15 mouse cellular contexts compared by ENCODE assay signal in the genomic region with DNA sequence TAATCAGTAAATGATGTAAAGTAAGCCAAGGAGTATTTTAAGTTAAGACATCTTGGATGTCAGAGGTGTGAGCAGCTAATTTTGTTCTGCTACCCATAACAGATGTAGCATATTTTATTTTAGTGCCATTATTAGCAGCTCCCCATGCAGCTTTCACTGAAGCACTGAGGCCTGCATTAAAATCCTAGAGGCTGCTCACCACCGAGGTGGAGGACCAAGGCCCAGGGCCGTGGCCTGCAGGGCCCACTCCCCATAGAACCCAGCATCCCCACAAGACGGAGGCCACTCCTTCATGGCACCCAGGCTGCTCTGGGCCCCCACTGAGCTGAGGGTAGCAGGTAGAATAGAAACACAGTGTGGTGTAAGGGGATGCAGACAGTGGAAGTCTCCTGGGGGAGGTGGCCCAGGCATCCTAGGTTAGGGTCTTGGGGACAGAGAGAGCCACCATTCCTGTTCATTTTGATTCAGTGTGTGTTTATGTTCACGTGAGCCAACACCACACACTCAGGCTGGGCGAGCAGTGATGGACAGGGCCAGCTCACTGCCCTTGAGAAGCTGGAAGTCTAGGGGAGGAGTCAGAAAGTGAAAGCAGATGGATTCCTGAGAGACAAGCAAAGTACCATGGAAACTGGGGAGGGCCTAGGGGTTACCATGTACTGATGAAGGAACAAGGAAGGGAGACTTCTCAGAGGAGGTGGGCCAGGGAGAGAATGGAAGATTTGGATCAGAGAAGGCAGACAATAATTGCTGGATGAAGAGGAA. TPM values are rescaled to one million over a fixed set of nuclear protein-coding genes. Genes with fewer than 3 reads are reported as not detected.
A peak's percentile ranks its signal among the peaks of the same experiment; 100 is the strongest.
DNase-seq lines count a peak whose midpoint lies in the region; ATAC-seq lines count a peak whose summit lies in the region.
"Had no signal": no experiment of that assay in that cellular context is flagged by ENCODE, and none has a peak within 500 bp of the region (broad histone marks: within the 10 kb centered on the region; RNA-seq: fewer than 3 reads in every experiment).

No protein-coding gene starts in this region.

- no peaks in the 10 kb centered on the region for H3K36me3 ChIP-seq in midbrain, embryonic 12.5 days
- no peaks in the 10 kb centered on the region for H3K36me3 ChIP-seq in midbrain, embryonic 15.5 days (replicated peaks)
- H3K36me3 ChIP-seq in hindbrain, embryonic 11.5 days (ENCODE audit: control insufficient read depth, insufficient read depth, low read length), result no peaks in the 10 kb centered on the region
- H3K36me3 ChIP-seq: embryonic facial prominence, embryonic 13.5 days had no signal

- no peak overlapping the region for H3K9ac ChIP-seq in midbrain, embryonic 12.5 days (replicated peaks)
- H3K9ac ChIP-seq in midbrain, embryonic 15.5 days, result no peak overlapping the region
- H3K9ac ChIP-seq in hindbrain, embryonic 11.5 days (ENCODE audit: low read depth, low read length), result no peak overlapping the region
- H3K9ac ChIP-seq: embryonic facial prominence, embryonic 13.5 days; liver, postnatal 0 days had no signal

- DNase-seq in embryo, embryonic 10 days (ENCODE audit: low spot score), result peak; percentile 71
- DNase-seq in embryo, embryonic 9.5 days (ENCODE audit: extremely low spot score), result no peak
- DNase-seq in hindbrain, embryonic 11.5 days (ENCODE audit: low spot score), result peak; percentile 49
- peak; percentile 79 for DNase-seq in telencephalon, adult 2 months (ENCODE audit: low read depth, low spot score)
- no peak for DNase-seq in thymus, postnatal 4 days
- no peak for DNase-seq in lung, postnatal 10 days
- DNase-seq: gastrocnemius, postnatal 10 days; kidney, adult 8-10 months; layer of hippocampus, adult 9-11 months; liver, postnatal 0 days; thymus, postnatal 25 days had no signal

- H3K27me3 ChIP-seq in midbrain, embryonic 12.5 days, result no peaks in the 10 kb centered on the region; the same call in 1 of the 2 replicates
- H3K27me3 ChIP-seq in midbrain, embryonic 15.5 days (replicated peaks), result no peaks in the 10 kb centered on the region
- H3K27me3 ChIP-seq in hindbrain, embryonic 11.5 days (ENCODE audit: control insufficient read depth, insufficient read depth, low read length), result no peaks in the 10 kb centered on the region
- H3K27me3 ChIP-seq: embryonic facial prominence, embryonic 13.5 days had no signal

- WGBS in midbrain, embryonic 12.5 days, result 28% methylated on average over 5 of the region's 5 CpGs
- 28% methylated on average over 5 of the region's 5 CpGs for WGBS in midbrain, embryonic 15.5 days
- 37% methylated on average over 5 of the region's 5 CpGs for WGBS in hindbrain, embryonic 11.5 days

- peak; percentile 41; the same call in 1 of the 2 replicates for ATAC-seq in midbrain, embryonic 12.5 days (ENCODE audit: low FRiP score, low read depth)
- no peak for ATAC-seq in midbrain, embryonic 15.5 days (replicated peaks)
- ATAC-seq in hindbrain, embryonic 11.5 days (ENCODE audit: low FRiP score), result peak; percentile 41
- ATAC-seq: liver, postnatal 0 days had no signal

- H3K27ac ChIP-seq in midbrain, embryonic 12.5 days (replicated peaks), result no peak overlapping the region
- no peak overlapping the region for H3K27ac ChIP-seq in midbrain, embryonic 15.5 days
- no peak overlapping the region for H3K27ac ChIP-seq in hindbrain, embryonic 11.5 days (ENCODE audit: low read depth, low read length)
- H3K27ac ChIP-seq: embryonic facial prominence, embryonic 13.5 days had no signal

- H3K4me1 ChIP-seq in midbrain, embryonic 12.5 days, result peaks cover 33% of the 10 kb centered on the region
- H3K4me1 ChIP-seq in midbrain, embryonic 15.5 days, result no peaks in the 10 kb centered on the region
- H3K4me1 ChIP-seq in hindbrain, embryonic 11.5 days (replicated peaks; ENCODE audit: control insufficient read depth, insufficient read depth, low read length), result no peaks in the 10 kb centered on the region; the same call in 1 of the 2 replicates

- H3K9me3 ChIP-seq in midbrain, embryonic 12.5 days, result no peaks in the 10 kb centered on the region
- no peaks in the 10 kb centered on the region for H3K9me3 ChIP-seq in midbrain, embryonic 15.5 days
- H3K9me3 ChIP-seq in hindbrain, embryonic 11.5 days (ENCODE audit: control insufficient read depth, low read length), result no peaks in the 10 kb centered on the region
- H3K9me3 ChIP-seq: embryonic facial prominence, embryonic 13.5 days had no signal

- H3K4me2 ChIP-seq in midbrain, embryonic 12.5 days (replicated peaks), result no peak overlapping the region
- H3K4me2 ChIP-seq in midbrain, embryonic 15.5 days, result no peak overlapping the region
- H3K4me2 ChIP-seq in hindbrain, embryonic 11.5 days (replicated peaks; ENCODE audit: low read depth, low read length), result no peak overlapping the region
- H3K4me2 ChIP-seq: embryonic facial prominence, embryonic 13.5 days had no signal

- H3K4me3 ChIP-seq in midbrain, embryonic 12.5 days, result no peak overlapping the region
- no peak overlapping the region for H3K4me3 ChIP-seq in midbrain, embryonic 15.5 days
- H3K4me3 ChIP-seq in hindbrain, embryonic 11.5 days (ENCODE audit: low read depth, low read length), result no peak overlapping the region
- H3K4me3 ChIP-seq: embryonic facial prominence, embryonic 13.5 days had no signal

RNA-seq across cellular contexts. Expression of a gene that starts 31.6 kb away (rescaled TPM):
- 3.3 and 7.9 TPM in 2 replicates for polyA plus RNA-seq in midbrain, embryonic 12.5 days (2016; fragmentation: Nextera tagmentation; extraction: Ambion mirVana)
- polyA plus RNA-seq in midbrain, embryonic 15.5 days (2015; fragmentation: Nextera tagmentation; extraction: Ambion mirVana), result 1.4 and 3.2 TPM in 2 replicates
- 0.13 TPM in 1 of 2 replicates, not detected in the other for polyA plus RNA-seq in hindbrain, embryonic 11.5 days (2014; fragmentation: Nextera tagmentation; extraction: Ambion mirVana)
- polyA plus RNA-seq: heart, embryonic 16.5 days; liver, postnatal 0 days had no signal

Comparison
In these comparisons a context has a peak if more than half of its experiments do, and no peak if none do; other contexts are left out.
1. DNase-seq: peak in embryo, embryonic 10 days (single experiment), hindbrain, embryonic 11.5 days (single experiment) and telencephalon, adult 2 months (single experiment); none in embryo, embryonic 9.5 days (single experiment), thymus, postnatal 4 days (single experiment) and lung, postnatal 10 days (single experiment).